Mouse (Mus musculus) lung, embryonic 15.5 days (tissue): ENCODE results near the gene Osbpl9. TPM values are rescaled to one million over a fixed set of nuclear protein-coding genes. Genes with fewer than 3 reads are reported as not detected.

ENCODE experiments used
- ATAC-seq: fragments of 200-750 bp; cut with Nextera tagmentation; 2 replicates; pipeline ENCODE4 v1.8.0; 2017; ENCODE audit warnings: moderate number of reproducible peaks, borderline replicate concordance; ENCODE audit not compliant: low FRiP score, low TSS enrichment; ENCODE audit errors: extremely low read depth
- H3K27ac ChIP-seq: fragments of 300-500 bp; sonication (generic); 2 replicates; pipeline ENCODE4 v1.5.1; 2015; ENCODE audit warnings: moderate library complexity, mild to moderate bottlenecking, inconsistent platforms
- H3K27me3 ChIP-seq: fragments of 300-500 bp; sonication (generic); 2 replicates; pipeline ENCODE4 v1.6.1; 2015; ENCODE audit warnings: inconsistent platforms
- H3K36me3 ChIP-seq: fragments of 300-500 bp; sonication (generic); 2 replicates; pipeline ENCODE4 v1.6.1; 2015; ENCODE audit warnings: inconsistent platforms
- H3K4me1 ChIP-seq: fragments of 300-500 bp; sonication (generic); 2 replicates; pipeline ENCODE4 v1.6.1; 2015; ENCODE audit warnings: inconsistent platforms
- H3K4me2 ChIP-seq: fragments of 300-500 bp; sonication (generic); 2 replicates; pipeline ENCODE4 v1.6.1; 2015; ENCODE audit warnings: inconsistent platforms, mild to moderate bottlenecking, moderate library complexity
- H3K4me3 ChIP-seq: fragments of 300-500 bp; sonication (generic); 2 replicates; pipeline ENCODE4 v1.5.1; 2015; ENCODE audit warnings: mild to moderate bottlenecking, inconsistent platforms
- H3K9ac ChIP-seq: fragments of 300-500 bp; sonication (generic); 2 replicates; pipeline ENCODE4 v1.6.1; 2015; ENCODE audit warnings: inconsistent platforms
- H3K9me3 ChIP-seq: fragments of 300-500 bp; sonication (generic); 2 replicates; pipeline ENCODE4 v1.6.1; 2016; ENCODE audit warnings: inconsistent platforms
- WGBS: fragments of 180-500 bp; shearing (Covaris S2); methylation state at CpG from one replicate; pipeline ENCODE4 v1.1.7; 2015; 5-methylcytosine and 5-hydroxymethylcytosine counted together
- polyA plus RNA-seq: library from polyadenylated mRNA; unstranded; fragments of >200 nt; fragmentation: Nextera tagmentation; extraction: Ambion mirVana; gene quantifications from 2 replicates; pipeline ENCODE4 v1.2.1, GENCODE M21; 2015

Gene Osbpl9
- polyA plus RNA-seq, 1 experiment from 2014 or later = 67.3 TPM

DNA sequence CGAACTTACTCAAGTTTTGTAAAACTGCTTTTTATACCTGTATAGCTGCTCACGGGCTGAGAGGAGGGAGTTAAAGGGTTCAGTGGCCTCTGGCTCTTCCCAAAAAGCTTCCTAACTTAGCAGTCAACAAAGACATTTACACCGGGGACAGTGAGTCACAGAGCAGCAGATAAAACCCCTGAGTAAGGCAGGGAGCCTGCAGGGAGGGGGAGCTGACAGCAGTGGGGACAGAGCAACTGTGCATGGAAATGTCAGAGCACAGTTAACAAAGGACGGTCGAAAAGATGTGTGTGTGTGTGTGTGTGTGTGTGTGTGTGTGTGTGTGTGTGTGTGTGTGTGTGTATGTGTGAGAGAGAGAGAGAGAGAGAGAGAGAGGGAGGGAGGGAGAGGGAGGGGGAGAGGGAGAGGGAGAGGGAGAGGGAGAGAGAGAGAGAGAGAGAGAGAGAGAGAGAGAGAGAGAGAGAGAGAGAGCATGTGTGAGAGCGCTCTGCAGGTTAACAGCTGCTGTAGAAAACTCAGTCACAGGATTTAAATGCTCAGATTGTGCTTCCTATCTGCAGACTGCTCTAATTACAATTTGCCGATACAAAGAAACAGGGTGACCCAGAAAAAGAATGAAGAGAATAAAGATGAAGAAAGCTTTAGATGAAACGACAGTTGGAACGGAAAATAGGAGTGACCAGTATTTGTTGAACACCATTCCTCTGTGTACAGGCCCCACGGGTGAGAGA is 75.1 kb downstream of the Osbpl9 start:
- Histone ChIP-seq H3K4me1 (peaks cover 6% of the 10 kb centered on the region; the same call in 1 of the 2 replicates), H3K9ac (no peak overlapping the region), H3K4me2 (no peak overlapping the region), H3K27ac (no peak overlapping the region), H3K9me3 (no peaks in the 10 kb centered on the region), H3K4me3 (no peak overlapping the region), H3K36me3 (no peaks in the 10 kb centered on the region), H3K27me3 (no peaks in the 10 kb centered on the region)
- no peak for ATAC-seq
- 49% methylated on average over 10 of the region's 10 CpGs for WGBS

DNA sequence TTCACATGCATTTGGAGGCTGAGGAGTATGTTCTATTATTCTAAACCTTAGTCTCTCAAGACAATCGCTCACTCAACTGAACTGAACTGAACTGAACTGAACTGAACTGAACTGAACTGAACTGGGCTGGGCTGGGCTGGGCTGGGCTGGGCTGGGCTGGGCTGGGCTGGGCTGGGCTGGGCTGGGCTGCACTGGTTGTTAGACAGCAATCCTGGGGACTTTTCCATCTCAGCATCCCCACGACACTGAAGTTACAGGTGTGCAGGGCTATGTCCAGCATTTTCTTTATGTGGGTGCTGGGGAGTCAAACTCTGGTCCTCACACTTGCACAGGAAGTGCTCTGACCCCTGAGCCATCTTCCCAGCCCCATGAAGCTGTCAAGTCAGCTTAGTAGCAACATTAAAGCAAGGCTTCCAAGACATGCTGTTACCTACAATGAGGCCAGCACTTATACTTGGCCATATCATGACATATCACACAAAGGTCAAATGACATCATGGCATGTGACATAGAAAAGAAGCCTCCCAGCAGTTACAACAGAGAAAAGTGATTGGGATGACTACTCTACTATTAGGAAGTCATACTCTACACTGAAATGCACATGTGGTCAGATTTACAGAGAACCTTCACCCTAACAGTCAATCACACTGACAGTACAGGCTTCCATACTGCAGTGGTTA is 76.2 kb downstream of the Osbpl9 start:
- WGBS = 71% methylated on average over 2 of the region's 2 CpGs
- no peak overlapping the region for H3K27ac ChIP-seq
- no peak for ATAC-seq

DNA sequence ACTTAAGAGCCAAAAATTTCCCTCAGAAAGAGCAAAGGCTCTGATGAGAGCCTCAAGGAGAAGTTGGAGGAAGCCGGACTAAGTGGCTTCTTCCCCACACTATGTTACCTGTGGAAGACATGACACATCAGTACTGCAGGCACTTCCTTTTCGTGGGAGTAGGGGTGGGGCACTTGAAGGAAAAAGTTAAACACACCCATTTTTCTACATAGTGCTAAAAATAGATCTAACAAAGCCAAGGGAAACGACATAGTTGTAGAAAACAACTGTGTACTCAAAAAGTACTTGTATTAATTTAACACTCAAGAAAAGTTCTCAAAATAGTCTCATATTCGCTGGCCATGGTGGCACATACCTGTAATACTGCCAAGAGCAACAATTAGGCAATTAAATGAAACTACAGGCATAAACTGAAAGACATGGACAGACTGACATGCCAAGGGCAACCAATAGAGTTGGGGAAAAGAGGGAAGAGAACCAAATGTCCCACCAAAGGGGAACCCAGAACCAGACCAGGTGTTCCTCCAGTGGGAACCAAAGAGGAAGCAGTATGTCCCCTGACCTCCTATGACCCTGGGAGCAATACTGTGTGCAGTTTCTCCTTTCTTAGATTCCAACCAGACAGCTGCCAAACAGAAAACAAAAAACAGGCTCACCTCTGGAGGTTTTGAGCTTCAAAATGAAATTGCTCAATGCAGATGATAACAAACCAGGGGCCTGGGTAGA is 79.1 kb downstream of the Osbpl9 start:
- WGBS = 51% methylated on average over 4 of the region's 4 CpGs
- Histone ChIP-seq H3K36me3 (no peaks in the 10 kb centered on the region), H3K4me3 (no peak overlapping the region)

More for the DNA sequence above, 76.2 kb downstream of the Osbpl9 start:
- Histone ChIP-seq H3K4me1 (peaks cover 6% of the 10 kb centered on the region; the same call in 1 of the 2 replicates), H3K36me3 (no peaks in the 10 kb centered on the region), H3K4me2 (no peak overlapping the region), H3K4me3 (no peak overlapping the region), H3K9me3 (no peaks in the 10 kb centered on the region), H3K9ac (no peak overlapping the region), H3K27me3 (no peaks in the 10 kb centered on the region)

DNA sequence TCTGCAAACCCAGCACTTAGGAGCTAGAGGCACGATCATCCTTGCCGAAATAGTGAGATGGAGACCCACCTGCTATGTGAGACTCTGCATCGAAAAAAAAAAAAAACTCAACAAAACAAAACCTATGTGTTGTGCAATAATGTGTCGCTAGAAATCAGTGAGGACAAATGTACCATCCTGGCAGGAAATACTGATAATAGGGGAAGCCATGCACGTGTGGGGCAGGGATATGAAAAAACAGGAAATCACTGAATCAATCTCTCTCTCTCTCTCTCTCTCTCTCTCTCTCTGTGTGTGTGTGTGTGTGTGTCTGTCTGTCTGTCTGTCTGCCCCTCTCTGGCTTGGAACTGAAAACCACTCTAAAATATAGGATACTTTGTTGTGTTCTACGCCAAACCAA is 81.3 kb downstream of the Osbpl9 start:
- no peak for ATAC-seq
- H3K36me3 ChIP-seq = no peaks in the 10 kb centered on the region
- WGBS = 73% methylated on average over 6 of the region's 6 CpGs
- H3K9ac ChIP-seq = no peak overlapping the region
- peaks cover 20% of the 10 kb centered on the region for H3K4me1 ChIP-seq
- no peak overlapping the region for H3K4me2 ChIP-seq
- H3K9me3 ChIP-seq = no peaks in the 10 kb centered on the region
- no peaks in the 10 kb centered on the region for H3K27me3 ChIP-seq
- no peak overlapping the region for H3K4me3 ChIP-seq
- no peak overlapping the region for H3K27ac ChIP-seq

More for the DNA sequence above, 79.1 kb downstream of the Osbpl9 start:
- Histone ChIP-seq H3K4me2 (no peak overlapping the region), H3K27me3 (no peaks in the 10 kb centered on the region), H3K27ac (no peak overlapping the region), H3K9me3 (no peaks in the 10 kb centered on the region), H3K4me1 (peaks cover 12% of the 10 kb centered on the region; the same call in 1 of the 2 replicates), H3K9ac (no peak overlapping the region)
- ATAC-seq = no peak

DNA sequence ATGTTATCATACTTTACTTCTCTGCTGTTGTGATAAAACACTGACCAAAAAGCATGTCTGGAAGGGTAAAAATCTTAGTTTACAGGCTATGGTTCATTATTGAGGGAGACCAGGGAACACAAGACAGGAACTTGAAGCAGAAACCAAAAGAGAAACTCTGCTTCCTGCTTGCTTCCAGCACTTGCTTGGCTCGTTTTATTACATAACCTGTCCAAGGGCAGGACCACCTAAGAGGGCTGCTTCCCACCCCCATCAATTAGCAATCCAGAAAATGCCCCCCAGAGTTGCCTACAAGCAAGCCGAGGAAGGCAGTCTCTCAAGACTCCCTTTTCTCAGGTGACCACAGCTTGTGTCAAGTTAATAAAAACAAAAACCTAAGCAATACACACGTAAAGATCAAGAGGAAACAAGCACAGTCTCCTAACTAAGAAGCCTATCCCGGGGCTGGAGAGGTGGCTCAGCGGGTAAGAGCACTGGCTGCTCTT is 82.4 kb downstream of the Osbpl9 start:
- no peak overlapping the region for H3K4me2 ChIP-seq
- H3K27me3 ChIP-seq = no peaks in the 10 kb centered on the region
- no peak overlapping the region for H3K4me3 ChIP-seq
- H3K9ac ChIP-seq = no peak overlapping the region
- WGBS = 78% methylated on average over 5 of the region's 5 CpGs
- ATAC-seq = no peak
- no peak overlapping the region for H3K27ac ChIP-seq
- no peaks in the 10 kb centered on the region for H3K9me3 ChIP-seq
- H3K36me3 ChIP-seq = no peaks in the 10 kb centered on the region
- peaks cover 30% of the 10 kb centered on the region for H3K4me1 ChIP-seq

DNA sequence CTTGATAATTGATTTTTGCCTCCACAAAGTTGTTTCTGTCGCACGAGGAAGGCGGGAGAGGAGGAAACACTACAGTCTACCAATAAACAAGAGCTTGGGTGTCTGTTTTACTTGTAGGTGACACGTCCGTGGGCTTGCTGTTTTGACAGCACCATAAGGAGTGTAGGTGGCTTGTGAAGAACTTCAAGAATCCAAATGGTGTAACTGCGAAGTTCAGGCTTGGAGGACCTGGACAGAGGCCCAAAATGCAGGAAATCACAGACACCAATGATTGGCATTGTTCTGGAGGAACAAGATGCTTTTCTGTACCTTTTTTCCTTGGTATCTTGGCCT is 83.8 kb downstream of the Osbpl9 start:
- peak; percentile 20; the same call in 1 of the 2 replicates for ATAC-seq
- whole genome bisulfite sequencing = 3% methylated on average over 6 of the region's 6 CpGs

DNA sequence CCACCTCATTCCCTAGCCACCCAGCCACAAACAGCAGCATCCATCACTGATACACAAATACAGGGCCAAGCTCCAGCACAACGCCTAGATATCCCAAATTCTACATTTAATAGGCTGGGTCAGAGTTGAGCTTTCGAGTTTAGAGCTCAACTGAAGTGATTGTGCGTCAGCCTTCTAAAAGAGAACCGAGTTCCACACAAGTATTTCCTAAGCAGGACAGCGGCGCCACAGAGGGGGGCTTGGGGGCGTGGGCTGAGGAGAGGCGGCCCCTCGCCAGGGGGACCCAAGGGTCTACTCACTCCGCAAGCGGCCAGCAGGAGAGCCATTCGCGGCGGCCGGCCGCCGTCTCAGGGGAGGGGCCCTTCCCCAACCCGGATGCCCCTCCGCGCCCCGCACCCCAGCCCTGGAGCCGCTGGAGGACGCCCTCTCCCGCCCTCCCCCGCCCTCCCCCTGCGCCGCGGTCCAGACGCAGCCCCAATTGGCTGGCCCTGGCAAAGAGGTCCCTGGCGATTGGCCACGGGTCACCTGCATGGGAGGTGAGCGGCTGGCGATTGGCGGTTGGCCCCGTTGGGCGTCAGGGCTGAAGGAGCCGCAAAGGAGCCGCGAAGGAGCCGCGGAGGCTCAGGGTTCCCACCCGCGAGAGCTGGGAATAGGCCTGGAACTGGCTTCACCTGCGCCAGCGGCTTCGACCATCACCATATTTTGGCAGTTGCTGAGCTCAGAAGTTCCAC is 84.3 kb downstream of the Osbpl9 start:
- ATAC-seq = peak; percentile 98
- 0% methylated on average over 38 of the region's 46 CpGs for WGBS

More for the DNA sequence above, 83.8 kb downstream of the Osbpl9 start:
- peak overlapping the region; percentile 85 for H3K27ac ChIP-seq
- peaks cover 34% of the 10 kb centered on the region for H3K4me1 ChIP-seq
- H3K36me3 ChIP-seq = no peaks in the 10 kb centered on the region
- peak overlapping the region; percentile 54 for H3K4me3 ChIP-seq
- H3K9ac ChIP-seq = peak overlapping the region; percentile 38
- no peaks in the 10 kb centered on the region for H3K27me3 ChIP-seq
- H3K9me3 ChIP-seq = no peaks in the 10 kb centered on the region
- H3K4me2 ChIP-seq = peak overlapping the region; percentile 61

DNA sequence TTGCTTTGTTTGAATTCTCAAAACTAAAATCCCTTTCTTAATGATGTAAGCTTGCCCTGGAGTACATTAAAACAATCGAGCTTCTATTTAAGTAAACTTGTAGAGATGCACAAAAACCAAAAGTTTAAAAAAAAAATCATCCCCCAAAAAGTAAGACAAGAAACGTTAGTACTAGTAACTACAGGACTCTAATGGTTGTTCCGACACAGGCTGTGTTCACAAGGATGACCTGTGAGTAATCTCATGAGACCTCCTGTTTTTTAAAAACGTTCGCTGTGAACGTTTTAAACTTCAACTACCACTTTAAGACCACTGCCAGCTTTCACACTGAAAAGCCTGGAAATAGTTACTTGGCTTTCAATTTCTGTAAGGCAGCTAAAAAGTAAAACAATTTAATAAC is 85.1 kb downstream of the Osbpl9 start:
- peak overlapping the region; percentile 85 for H3K27ac ChIP-seq
- H3K4me1 ChIP-seq = peaks cover 34% of the 10 kb centered on the region
- no peaks in the 10 kb centered on the region for H3K9me3 ChIP-seq
- no peak for ATAC-seq
- no peaks in the 10 kb centered on the region for H3K27me3 ChIP-seq
- peak overlapping the region; percentile 53; the same call in 1 of the 2 replicates for H3K9ac ChIP-seq
- 11% methylated on average over 6 of the region's 6 CpGs for WGBS
- H3K4me2 ChIP-seq = peak overlapping the region; percentile 61
- H3K4me3 ChIP-seq = peak overlapping the region; percentile 54
- no peaks in the 10 kb centered on the region for H3K36me3 ChIP-seq

More for the DNA sequence above, 84.3 kb downstream of the Osbpl9 start:
- peak overlapping the region; percentile 54 for H3K4me3 ChIP-seq
- H3K9ac ChIP-seq = peak overlapping the region; percentile 53
- H3K4me2 ChIP-seq = peak overlapping the region; percentile 61
- peaks cover 35% of the 10 kb centered on the region for H3K4me1 ChIP-seq
- H3K9me3 ChIP-seq = no peaks in the 10 kb centered on the region
- H3K36me3 ChIP-seq = no peaks in the 10 kb centered on the region
- H3K27ac ChIP-seq = peak overlapping the region; percentile 85
- H3K27me3 ChIP-seq = no peaks in the 10 kb centered on the region

DNA sequence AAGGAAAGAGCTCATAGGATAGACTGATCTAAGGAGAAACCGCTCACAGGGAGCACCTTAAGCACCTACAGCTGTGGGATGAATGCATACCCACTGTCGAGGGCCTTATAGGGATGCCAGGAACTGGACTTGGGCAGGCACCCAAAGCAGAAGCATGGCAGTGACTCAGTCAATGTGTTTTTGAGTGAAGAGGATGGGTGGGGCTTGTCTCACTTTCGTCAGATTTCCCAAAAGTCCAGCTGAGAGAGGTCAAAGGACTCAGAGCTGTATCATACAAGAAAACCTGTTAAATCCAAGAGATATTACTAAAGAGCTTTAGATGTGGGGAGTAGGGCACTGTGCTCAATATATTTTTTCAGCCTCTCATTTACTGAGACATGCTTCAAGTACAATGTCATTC is 85.6 kb downstream of the Osbpl9 start:
- H3K4me2 ChIP-seq = peak overlapping the region; percentile 61
- peaks cover 34% of the 10 kb centered on the region for H3K4me1 ChIP-seq
- H3K4me3 ChIP-seq = no peak overlapping the region
- peak overlapping the region; percentile 85; the same call in 1 of the 2 replicates for H3K27ac ChIP-seq
- WGBS = 48% methylated on average over 3 of the region's 3 CpGs
- no peak for ATAC-seq
- no peaks in the 10 kb centered on the region for H3K36me3 ChIP-seq
- H3K9me3 ChIP-seq = no peaks in the 10 kb centered on the region
- no peak overlapping the region for H3K9ac ChIP-seq
- H3K27me3 ChIP-seq = no peaks in the 10 kb centered on the region

DNA sequence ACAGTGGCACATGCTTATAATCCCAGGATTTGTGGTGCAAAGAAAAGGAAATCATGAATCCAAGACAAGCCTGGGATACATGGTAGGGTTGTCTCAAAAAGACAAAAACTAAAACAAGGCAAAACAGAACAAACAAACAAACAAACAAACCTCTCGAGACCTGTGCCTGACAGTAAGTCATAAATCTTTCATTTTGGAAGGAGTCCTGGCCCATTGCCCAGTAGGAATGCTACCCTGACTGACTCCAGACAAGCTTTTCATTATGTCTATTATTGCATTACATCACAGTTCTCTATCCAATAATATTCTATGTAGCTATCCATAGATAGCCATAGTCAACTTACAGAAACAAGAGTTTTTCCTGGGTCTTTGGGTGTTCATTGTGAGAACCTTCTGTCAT is 86.3 kb downstream of the Osbpl9 start:
- Histone ChIP-seq H3K4me3 (no peak overlapping the region), H3K9me3 (no peaks in the 10 kb centered on the region), H3K4me2 (no peak overlapping the region), H3K36me3 (no peaks in the 10 kb centered on the region), H3K9ac (no peak overlapping the region), H3K27me3 (no peaks in the 10 kb centered on the region), H3K4me1 (peaks cover 34% of the 10 kb centered on the region), H3K27ac (no peak overlapping the region)
- ATAC-seq = no peak
- 41% methylated on average over 1 of the region's 1 CpGs for WGBS

DNA sequence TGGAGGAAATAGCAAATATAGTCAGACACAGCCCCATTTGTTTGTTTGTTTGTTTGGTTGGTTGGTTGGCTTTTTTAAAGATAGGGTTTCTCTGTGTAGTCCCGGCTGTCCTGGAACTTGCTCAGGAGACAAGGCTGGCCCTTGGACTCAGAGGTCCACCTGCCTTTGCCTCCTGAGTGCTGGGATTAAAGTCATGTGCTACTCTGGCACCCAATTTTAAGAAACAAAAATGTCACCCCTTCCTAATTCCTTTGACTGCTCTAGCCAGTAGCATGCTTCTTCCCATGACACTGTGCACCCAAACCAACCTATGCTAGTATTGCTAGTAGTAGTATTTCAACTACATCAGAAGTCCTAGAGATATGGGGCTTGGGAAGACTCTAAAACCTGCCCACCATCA is 87.8 kb downstream of the Osbpl9 start:
- Histone ChIP-seq H3K4me1 (peaks cover 34% of the 10 kb centered on the region), H3K9ac (no peak overlapping the region), H3K9me3 (no peaks in the 10 kb centered on the region), H3K36me3 (no peaks in the 10 kb centered on the region), H3K27ac (no peak overlapping the region), H3K27me3 (no peaks in the 10 kb centered on the region), H3K4me3 (no peak overlapping the region), H3K4me2 (no peak overlapping the region)
- 85% methylated on average over 1 of the region's 1 CpGs for WGBS
- ATAC-seq = no peak
